Mouse (Mus musculus): ENCODE measurements at regions not wholly inside any gene's neighbourhood (a gene's known extent, or its start where the extent isn't known, plus 50 kb on each side); places are given as distances from the start of the nearest gene placed in this dataset.

- no peaks in the 10 kb centered on the region for H3K4me1 ChIP-seq (ENCODE audit: control insufficient read depth, insufficient read depth, low read length)
- TF ChIP-seq POLR2A (IDR thresholded peaks at IDR 0.05; ENCODE audit: borderline replicate concordance, control insufficient read depth, low read depth, low read length) (no peak), CTCF (IDR thresholded peaks at IDR 0.05; ENCODE audit: control insufficient read depth, insufficient read depth, low read length) (no peak)
- H3K27ac ChIP-seq (ENCODE audit: control insufficient read depth, insufficient read depth, low read depth, low read length, poor library complexity) = no peak overlapping the region
- H3K4me3 ChIP-seq (replicated peaks; ENCODE audit: control insufficient read depth, low read depth, low read length) = no peak overlapping the region
- 77% methylated on average over 11 of the region's 11 CpGs for WGBS
These were observed 85.6 kb upstream of the Ednrb start for GRCm38 (mm10) chr14:103929734-103930364.

- TF ChIP-seq CTCF (IDR thresholded peaks at IDR 0.05; ENCODE audit: control insufficient read depth, insufficient read depth, low read length) (no peak), POLR2A (IDR thresholded peaks at IDR 0.05; ENCODE audit: borderline replicate concordance, control insufficient read depth, low read depth, low read length) (no peak)
- H3K4me3 ChIP-seq (replicated peaks; ENCODE audit: control insufficient read depth, low read depth, low read length) = no peak overlapping the region
- no peaks in the 10 kb centered on the region for H3K4me1 ChIP-seq (ENCODE audit: control insufficient read depth, insufficient read depth, low read length)
- no peak overlapping the region for H3K27ac ChIP-seq (ENCODE audit: control insufficient read depth, insufficient read depth, low read depth, low read length, poor library complexity)
- WGBS = 64% methylated on average over 6 of the region's 6 CpGs
These were observed 85.0 kb upstream of the Ednrb start for GRCm38 (mm10) chr14:103929155-103929729.

GRCm38 (mm10) chr14:103920169-103920568, 76.0 kb upstream of the Ednrb start:
- 5% methylated on average over 5 of the region's 5 CpGs for WGBS
- H3K4me3 ChIP-seq (replicated peaks; ENCODE audit: control insufficient read depth, low read depth, low read length) = no peak overlapping the region

GRCm38 (mm10) chr14:103919380-103919779, 75.2 kb upstream of the Ednrb start:
- WGBS = 38% methylated on average over 4 of the region's 4 CpGs
- H3K4me3 ChIP-seq (replicated peaks; ENCODE audit: control insufficient read depth, low read depth, low read length) = no peak overlapping the region
- TF ChIP-seq CTCF (IDR thresholded peaks at IDR 0.05; ENCODE audit: control insufficient read depth, insufficient read depth, low read length) (no peak), POLR2A (IDR thresholded peaks at IDR 0.05; ENCODE audit: borderline replicate concordance, control insufficient read depth, low read depth, low read length) (no peak)
- H3K27ac ChIP-seq (ENCODE audit: control insufficient read depth, insufficient read depth, low read depth, low read length, poor library complexity) = no peak overlapping the region
- H3K4me1 ChIP-seq (ENCODE audit: control insufficient read depth, insufficient read depth, low read length) = peaks cover 2% of the 10 kb centered on the region

More at GRCm38 (mm10) chr14:103920169-103920568, 76.0 kb upstream of the Ednrb start:
- Histone ChIP-seq H3K27ac (ENCODE audit: control insufficient read depth, insufficient read depth, low read depth, low read length, poor library complexity) (no peak overlapping the region), H3K4me1 (ENCODE audit: control insufficient read depth, insufficient read depth, low read length) (peaks cover 2% of the 10 kb centered on the region)
- TF ChIP-seq POLR2A (IDR thresholded peaks at IDR 0.05; ENCODE audit: borderline replicate concordance, control insufficient read depth, low read depth, low read length) = no peak
- no peak for TF ChIP-seq CTCF (IDR thresholded peaks at IDR 0.05; ENCODE audit: control insufficient read depth, insufficient read depth, low read length)

- TF ChIP-seq POLR2A (IDR thresholded peaks at IDR 0.05; ENCODE audit: borderline replicate concordance, control insufficient read depth, low read depth, low read length) = no peak
- no peak for TF ChIP-seq CTCF (IDR thresholded peaks at IDR 0.05; ENCODE audit: control insufficient read depth, insufficient read depth, low read length)
- 85% methylated on average over 4 of the region's 4 CpGs for WGBS
- Histone ChIP-seq H3K4me3 (replicated peaks; ENCODE audit: control insufficient read depth, low read depth, low read length) (no peak overlapping the region), H3K4me1 (ENCODE audit: control insufficient read depth, insufficient read depth, low read length) (no peaks in the 10 kb centered on the region), H3K27ac (ENCODE audit: control insufficient read depth, insufficient read depth, low read depth, low read length, poor library complexity) (no peak overlapping the region)
These were observed 69.3 kb upstream of the Ednrb start for GRCm38 (mm10) chr14:103913453-103913852.

GRCm38 (mm10) chr14:103911707-103912106, 67.5 kb upstream of the Ednrb start:
- TF ChIP-seq CTCF (IDR thresholded peaks at IDR 0.05; ENCODE audit: control insufficient read depth, insufficient read depth, low read length) (no peak), POLR2A (IDR thresholded peaks at IDR 0.05; ENCODE audit: borderline replicate concordance, control insufficient read depth, low read depth, low read length) (no peak)
- 82% methylated on average over 4 of the region's 4 CpGs for WGBS
- no peak overlapping the region for H3K27ac ChIP-seq (ENCODE audit: control insufficient read depth, insufficient read depth, low read depth, low read length, poor library complexity)

GRCm38 (mm10) chr14:103911280-103911679, 67.1 kb upstream of the Ednrb start:
- WGBS = 85% methylated on average over 1 of the region's 1 CpGs
- H3K4me1 ChIP-seq (ENCODE audit: control insufficient read depth, insufficient read depth, low read length) = no peaks in the 10 kb centered on the region
- H3K4me3 ChIP-seq (replicated peaks; ENCODE audit: control insufficient read depth, low read depth, low read length) = no peak overlapping the region
- no peak overlapping the region for H3K27ac ChIP-seq (ENCODE audit: control insufficient read depth, insufficient read depth, low read depth, low read length, poor library complexity)
- TF ChIP-seq CTCF (IDR thresholded peaks at IDR 0.05; ENCODE audit: control insufficient read depth, insufficient read depth, low read length) (no peak), POLR2A (IDR thresholded peaks at IDR 0.05; ENCODE audit: borderline replicate concordance, control insufficient read depth, low read depth, low read length) (no peak)

More at GRCm38 (mm10) chr14:103911707-103912106, 67.5 kb upstream of the Ednrb start:
- Histone ChIP-seq H3K4me3 (replicated peaks; ENCODE audit: control insufficient read depth, low read depth, low read length) (no peak overlapping the region), H3K4me1 (ENCODE audit: control insufficient read depth, insufficient read depth, low read length) (no peaks in the 10 kb centered on the region)

- WGBS = 82% methylated on average over 2 of the region's 2 CpGs
- Histone ChIP-seq H3K27ac (ENCODE audit: control insufficient read depth, insufficient read depth, low read depth, low read length, poor library complexity) (no peak overlapping the region), H3K4me3 (replicated peaks; ENCODE audit: control insufficient read depth, low read depth, low read length) (no peak overlapping the region), H3K4me1 (ENCODE audit: control insufficient read depth, insufficient read depth, low read length) (no peaks in the 10 kb centered on the region; the same call in 1 of the 2 replicates)
- TF ChIP-seq CTCF (IDR thresholded peaks at IDR 0.05; ENCODE audit: control insufficient read depth, insufficient read depth, low read length) (no peak), POLR2A (IDR thresholded peaks at IDR 0.05; ENCODE audit: borderline replicate concordance, control insufficient read depth, low read depth, low read length) (no peak)
These were observed 62.3 kb upstream of the Ednrb start for GRCm38 (mm10) chr14:103906417-103907070.

Measured in bone marrow, adult 2 months (tissue).